Mouse (Mus musculus): ENCODE results near the gene Wasf2. TPM values are rescaled to one million over a fixed set of nuclear protein-coding genes. Genes with fewer than 3 reads are reported as not detected.

Wasf2 gene
- polyA plus RNA-seq, 1 experiment from 2014 or later = 22.2 TPM

DNA sequence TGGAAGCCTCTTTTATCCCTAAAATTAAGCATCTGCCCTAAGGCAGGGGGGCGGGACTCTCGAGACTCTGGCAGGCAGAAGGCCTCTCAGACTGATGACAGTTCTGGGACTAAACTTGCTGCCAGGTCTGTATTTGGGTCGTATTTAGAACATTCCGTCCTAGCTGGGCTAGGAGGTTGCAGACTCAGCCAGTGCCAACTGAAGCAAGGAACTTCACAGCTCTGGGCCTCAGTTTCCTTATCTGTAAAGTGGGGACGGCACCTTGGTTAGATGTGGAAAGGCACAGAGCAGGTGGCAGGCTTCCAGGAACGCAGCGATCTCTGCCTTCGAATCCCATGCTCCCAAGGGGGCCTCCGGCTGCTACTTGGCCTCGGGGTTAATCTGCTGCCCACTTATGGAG is 95.8 kb downstream of the Wasf2 start:
- Histone ChIP-seq H3K36me3 (no peaks in the 10 kb centered on the region), H3K4me2 (no peak overlapping the region), H3K27ac (replicated peaks) (no peak overlapping the region), H3K9me3 (replicated peaks) (no peaks in the 10 kb centered on the region), H3K4me3 (replicated peaks) (no peak overlapping the region), H3K4me1 (peaks cover 5% of the 10 kb centered on the region; the same call in 1 of the 2 replicates), H3K27me3 (replicated peaks) (peaks cover 11% of the 10 kb centered on the region), H3K9ac (replicated peaks) (no peak overlapping the region)
- WGBS = 69% methylated on average over 10 of the region's 10 CpGs
- ATAC-seq (ENCODE audit: low FRiP score) = no peak

DNA sequence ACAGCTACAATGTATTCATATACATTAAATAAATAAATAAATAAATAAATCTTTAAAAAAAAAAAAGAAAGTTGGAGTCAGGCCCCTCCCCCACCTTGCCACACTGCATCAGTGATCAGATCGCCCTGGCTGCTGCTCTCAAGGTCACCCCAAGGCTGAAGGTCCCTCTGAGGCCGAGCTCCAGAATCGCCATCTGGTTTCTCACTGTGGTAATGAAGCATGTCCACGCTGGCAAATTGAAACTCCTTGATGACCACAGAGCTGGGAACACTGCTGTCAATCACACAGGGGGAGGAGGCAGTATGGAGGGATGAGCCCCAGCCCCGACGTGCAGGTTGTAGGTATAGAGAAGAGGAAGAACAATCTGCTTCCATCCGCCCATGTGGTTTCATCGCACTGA is 97.3 kb downstream of the Wasf2 start:
- no peaks in the 10 kb centered on the region for H3K9me3 ChIP-seq (replicated peaks)
- H3K4me1 ChIP-seq = peaks cover 5% of the 10 kb centered on the region; the same call in 1 of the 2 replicates
- H3K4me3 ChIP-seq (replicated peaks) = no peak overlapping the region

DNA sequence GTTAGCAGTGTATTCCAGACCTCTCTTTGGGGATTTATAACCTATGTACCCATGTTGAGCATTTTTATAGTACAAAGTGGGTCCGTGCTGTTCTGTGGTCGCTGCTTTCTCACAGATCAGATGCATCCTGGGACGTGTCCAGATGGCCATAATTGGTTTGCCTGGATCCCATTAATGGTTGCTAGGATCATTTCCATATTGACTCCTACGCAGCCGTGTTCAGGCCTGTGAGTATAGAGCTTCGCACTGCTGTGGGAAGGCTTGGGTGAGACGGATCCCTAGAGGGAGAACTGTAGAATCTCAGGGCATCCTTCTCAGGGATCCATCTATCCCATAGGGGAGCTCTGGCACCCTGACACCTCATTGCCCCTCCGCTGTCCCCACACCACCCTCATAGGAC is 99.3 kb downstream of the Wasf2 start:
- no peak overlapping the region for H3K4me2 ChIP-seq
- no peak overlapping the region for H3K27ac ChIP-seq (replicated peaks)
- no peaks in the 10 kb centered on the region for H3K4me1 ChIP-seq
- WGBS = 63% methylated on average over 8 of the region's 8 CpGs
- no peaks in the 10 kb centered on the region for H3K27me3 ChIP-seq (replicated peaks)
- no peak for ATAC-seq (ENCODE audit: low FRiP score)
- no peaks in the 10 kb centered on the region for H3K9me3 ChIP-seq (replicated peaks)
- H3K4me3 ChIP-seq (replicated peaks) = no peak overlapping the region
- no peak overlapping the region for H3K9ac ChIP-seq (replicated peaks)
- H3K36me3 ChIP-seq = no peaks in the 10 kb centered on the region

More for the DNA sequence above, 97.3 kb downstream of the Wasf2 start:
- Histone ChIP-seq H3K4me2 (no peak overlapping the region), H3K27ac (replicated peaks) (no peak overlapping the region), H3K27me3 (replicated peaks) (no peaks in the 10 kb centered on the region), H3K36me3 (no peaks in the 10 kb centered on the region), H3K9ac (replicated peaks) (no peak overlapping the region)
- no peak for ATAC-seq (ENCODE audit: low FRiP score)
- 48% methylated on average over 8 of the region's 8 CpGs for WGBS

DNA sequence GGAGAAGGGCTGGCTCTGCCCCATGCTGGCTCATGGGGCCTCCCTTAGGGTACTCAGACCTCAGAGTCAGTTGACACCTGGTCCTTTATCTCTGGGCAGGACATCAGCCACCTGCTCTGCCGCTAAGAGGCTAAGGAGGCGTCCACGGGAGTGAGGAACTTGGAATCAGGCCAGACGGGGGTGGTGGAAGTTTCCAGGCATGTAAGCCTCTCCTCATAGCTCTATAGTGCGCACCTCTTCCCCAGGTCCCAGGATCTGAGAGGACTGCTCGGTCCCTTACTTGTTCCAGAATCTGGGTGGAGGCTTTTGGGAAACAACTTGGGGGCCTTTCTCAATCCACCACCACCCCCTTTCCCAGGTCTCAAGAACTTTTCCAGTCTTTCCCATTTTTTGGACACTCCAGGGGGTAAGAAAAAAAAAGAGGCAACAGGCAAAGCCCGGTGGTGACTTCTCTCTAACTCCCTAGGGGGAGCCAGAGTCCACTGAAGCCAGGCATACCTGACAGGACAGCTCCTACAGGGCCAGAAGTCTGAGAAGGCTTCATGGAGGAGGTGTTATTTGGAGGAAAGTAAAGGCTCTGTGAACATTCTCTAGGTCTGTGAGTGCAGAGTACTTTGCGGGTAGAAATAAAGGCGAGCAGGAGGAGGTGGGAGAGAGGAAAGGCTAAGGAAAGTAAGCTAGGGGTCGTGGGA is 103.1 kb downstream of the Wasf2 start:
- WGBS = 42% methylated on average over 10 of the region's 10 CpGs
- Histone ChIP-seq H3K36me3 (no peaks in the 10 kb centered on the region), H3K4me1 (no peaks in the 10 kb centered on the region), H3K9me3 (replicated peaks) (no peaks in the 10 kb centered on the region), H3K4me2 (no peak overlapping the region), H3K27me3 (replicated peaks) (no peaks in the 10 kb centered on the region), H3K27ac (replicated peaks) (no peak overlapping the region), H3K9ac (replicated peaks) (no peak overlapping the region), H3K4me3 (replicated peaks) (no peak overlapping the region)
- no peak for ATAC-seq (ENCODE audit: low FRiP score)

DNA sequence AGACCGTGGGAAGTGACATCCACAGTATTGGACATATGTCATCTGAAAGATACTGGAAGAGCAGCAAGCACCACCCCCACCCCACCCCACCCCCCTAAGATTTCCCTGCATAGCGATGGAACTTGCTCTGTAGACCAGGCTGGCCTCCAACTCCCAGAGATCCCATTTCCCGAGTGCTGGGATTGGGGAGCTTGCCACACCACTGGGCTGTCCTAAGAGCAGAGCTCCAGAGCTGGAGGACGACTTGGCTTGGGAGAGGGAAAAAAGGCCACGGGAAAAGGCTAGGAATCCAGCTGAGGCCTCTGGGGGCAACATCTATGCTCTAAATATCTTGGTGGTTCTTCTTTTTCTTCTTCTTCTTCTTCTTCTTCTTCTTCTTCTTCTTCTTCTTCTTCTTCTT is 104.5 kb downstream of the Wasf2 start:
- no peak overlapping the region for H3K9ac ChIP-seq (replicated peaks)
- H3K27me3 ChIP-seq (replicated peaks) = peaks cover 8% of the 10 kb centered on the region
- H3K4me2 ChIP-seq = no peak overlapping the region
- no peak overlapping the region for H3K27ac ChIP-seq (replicated peaks)
- no peaks in the 10 kb centered on the region for H3K36me3 ChIP-seq
- no peak overlapping the region for H3K4me3 ChIP-seq (replicated peaks)
- no peaks in the 10 kb centered on the region for H3K9me3 ChIP-seq (replicated peaks)
- 64% methylated on average over 5 of the region's 5 CpGs for WGBS
- no peaks in the 10 kb centered on the region for H3K4me1 ChIP-seq
- ATAC-seq (ENCODE audit: low FRiP score) = no peak

DNA sequence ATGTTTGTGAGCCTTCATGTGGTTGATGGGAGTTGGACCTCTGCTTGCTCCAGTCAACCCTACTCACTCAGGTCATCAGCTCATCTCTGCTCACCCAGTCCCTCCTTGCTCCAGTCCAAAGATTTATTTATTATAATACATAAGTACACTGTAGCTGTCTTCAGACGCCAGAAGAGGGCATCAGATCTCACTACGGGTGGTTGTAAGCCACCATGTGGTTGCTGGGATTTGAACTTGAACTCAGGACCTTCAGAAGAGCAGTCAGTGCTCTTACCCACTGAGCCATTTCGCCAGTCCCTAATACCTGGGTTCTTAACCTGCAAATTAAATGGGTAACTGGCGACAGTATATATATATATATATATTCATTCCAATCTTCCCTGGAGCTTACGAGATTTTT is 105.1 kb downstream of the Wasf2 start:
- WGBS = 87% methylated on average over 5 of the region's 5 CpGs
- Histone ChIP-seq H3K9me3 (replicated peaks) (no peaks in the 10 kb centered on the region), H3K27me3 (replicated peaks) (peaks cover 13% of the 10 kb centered on the region), H3K9ac (replicated peaks) (no peak overlapping the region), H3K4me3 (replicated peaks) (no peak overlapping the region), H3K27ac (replicated peaks) (no peak overlapping the region), H3K4me1 (0 out of 2 replicates have a peak, but pooled peaks cover under 1% of the 10 kb centered on the region), H3K36me3 (no peaks in the 10 kb centered on the region), H3K4me2 (no peak overlapping the region)
- no peak for ATAC-seq (ENCODE audit: low FRiP score)

DNA sequence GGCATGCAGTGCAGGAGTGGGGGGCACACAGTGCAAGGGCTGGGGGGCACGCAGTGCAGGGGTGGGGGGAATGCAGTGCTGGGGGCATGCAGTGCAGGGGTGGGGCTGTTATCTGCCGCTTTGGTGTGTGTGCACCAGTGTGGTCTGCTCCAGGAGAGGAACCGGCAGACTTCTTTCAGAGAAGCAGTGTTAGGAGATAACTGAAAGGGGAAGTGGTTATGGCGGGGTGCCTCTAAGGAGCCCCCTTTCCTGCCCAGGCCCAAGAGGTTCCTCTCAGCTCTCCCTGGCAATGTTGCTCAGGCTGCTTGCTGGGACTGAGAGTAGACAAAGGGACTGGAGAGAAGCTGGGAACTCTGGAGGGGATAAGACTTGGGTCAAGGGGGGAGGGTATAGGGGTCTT is 107.6 kb downstream of the Wasf2 start:
- no peak for ATAC-seq (ENCODE audit: low FRiP score)

DNA sequence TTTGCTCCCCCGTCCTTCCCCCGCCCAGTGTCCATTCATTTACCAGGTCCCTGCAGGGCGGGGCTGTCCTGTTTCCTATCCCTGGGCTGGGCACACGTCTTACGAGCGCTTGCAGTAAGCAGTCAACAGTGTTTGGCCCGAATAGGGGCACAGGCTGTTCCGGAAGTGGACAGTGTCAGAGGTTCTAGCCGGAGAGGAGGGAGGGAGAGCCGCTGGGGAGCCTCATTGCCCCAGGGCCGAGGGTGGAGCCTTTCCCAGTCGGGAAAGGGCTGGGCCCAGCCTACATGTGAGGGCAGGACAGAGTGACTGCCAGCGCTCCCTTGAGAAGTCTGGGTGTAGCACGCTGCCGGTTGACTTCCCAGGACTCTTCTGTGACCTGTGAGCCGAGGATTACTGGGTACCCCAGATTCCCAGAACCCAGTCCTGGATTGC is 110.2 kb downstream of the Wasf2 start, which contains the start of gene Map3k6:
Gene Map3k6, plus strand, starts transcription at position 329 of the 432 bp plus-strand sequence.
- Histone ChIP-seq H3K9ac (replicated peaks) (peak within 1 kb of the TSS; percentile 51), H3K4me2 (peak within 1 kb of the TSS; percentile 91), H3K27me3 (replicated peaks) (peaks cover 52% of the 10 kb centered on the region), H3K36me3 (no peaks in the 10 kb centered on the region), H3K4me1 (peaks cover 15% of the 10 kb centered on the region), H3K4me3 (replicated peaks) (peak within 1 kb of the TSS; percentile 56), H3K9me3 (replicated peaks) (no peaks in the 10 kb centered on the region), H3K27ac (replicated peaks) (peak within 1 kb of the TSS; percentile 60; the same call in 1 of the 2 replicates)
- no peak for ATAC-seq (ENCODE audit: low FRiP score)
- 7% methylated on average over 16 of the region's 16 CpGs for WGBS

More for the DNA sequence above, 107.6 kb downstream of the Wasf2 start:
- Histone ChIP-seq H3K27ac (replicated peaks) (no peak overlapping the region), H3K36me3 (no peaks in the 10 kb centered on the region), H3K4me1 (peaks cover 15% of the 10 kb centered on the region), H3K9me3 (replicated peaks) (no peaks in the 10 kb centered on the region), H3K27me3 (replicated peaks) (peaks cover 36% of the 10 kb centered on the region), H3K4me3 (replicated peaks) (no peak overlapping the region), H3K9ac (replicated peaks) (no peak overlapping the region), H3K4me2 (no peak overlapping the region)
- WGBS = 75% methylated on average over 4 of the region's 4 CpGs

DNA sequence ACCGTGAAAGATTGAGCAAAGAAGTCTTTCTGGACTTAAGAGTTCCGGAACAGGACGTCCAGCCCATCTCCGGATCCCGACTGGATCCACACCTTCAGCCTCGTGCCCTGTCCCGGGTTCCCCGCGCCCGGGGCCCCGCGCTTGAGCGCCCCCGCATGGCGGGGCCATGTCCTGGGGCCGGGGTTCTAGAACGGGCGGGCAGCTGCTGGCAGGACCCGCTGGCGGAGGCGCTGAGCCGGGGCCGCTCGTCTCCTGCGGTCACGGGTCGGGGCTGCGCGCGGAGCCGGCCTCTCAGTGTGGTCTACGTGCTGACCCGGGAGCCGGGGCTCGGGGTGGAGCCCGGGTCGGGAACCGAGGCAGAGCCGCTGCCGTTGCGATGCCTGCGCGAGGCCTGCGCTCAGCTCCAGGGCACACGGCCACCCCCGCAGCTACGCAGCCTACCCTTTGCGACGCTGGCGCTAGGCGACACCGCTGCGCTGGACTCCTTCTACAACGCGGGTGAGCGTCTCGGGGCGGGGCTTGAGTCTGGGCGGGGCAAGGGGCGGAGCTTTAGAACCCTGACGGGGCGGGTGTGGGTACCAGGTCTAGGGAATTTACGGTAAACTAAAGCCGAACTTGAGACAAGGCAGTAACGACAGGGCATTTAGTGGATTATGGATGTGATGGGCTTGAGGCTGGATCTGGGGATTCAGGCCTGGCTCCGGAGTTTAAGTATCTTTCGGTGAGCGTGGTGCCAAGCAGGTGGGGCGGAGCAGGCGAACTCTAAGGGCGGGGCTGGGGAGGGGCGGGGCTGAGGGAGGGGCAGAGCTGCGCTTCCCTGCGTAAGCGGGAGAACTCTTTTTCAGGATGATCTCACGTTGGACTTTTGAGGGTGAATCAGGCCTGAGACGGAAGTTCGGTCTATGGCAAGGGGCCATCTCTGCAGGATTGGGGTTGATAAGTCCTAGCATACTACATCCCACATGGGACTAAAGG is 110.9 kb downstream of the Wasf2 start:
- H3K36me3 ChIP-seq = no peaks in the 10 kb centered on the region
- peak overlapping the region; percentile 91 for H3K4me2 ChIP-seq
- H3K4me3 ChIP-seq (replicated peaks) = peak overlapping the region; percentile 56
- under 1% methylated on average over 67 of the region's 78 CpGs for WGBS
- peak overlapping the region; percentile 60; the same call in 1 of the 2 replicates for H3K27ac ChIP-seq (replicated peaks)
- H3K27me3 ChIP-seq (replicated peaks) = peaks cover 59% of the 10 kb centered on the region
- peaks cover 15% of the 10 kb centered on the region for H3K4me1 ChIP-seq
- H3K9ac ChIP-seq (replicated peaks) = peak overlapping the region; percentile 51
- no peaks in the 10 kb centered on the region for H3K9me3 ChIP-seq (replicated peaks)
- ATAC-seq (ENCODE audit: low FRiP score) = peak; percentile 91

DNA sequence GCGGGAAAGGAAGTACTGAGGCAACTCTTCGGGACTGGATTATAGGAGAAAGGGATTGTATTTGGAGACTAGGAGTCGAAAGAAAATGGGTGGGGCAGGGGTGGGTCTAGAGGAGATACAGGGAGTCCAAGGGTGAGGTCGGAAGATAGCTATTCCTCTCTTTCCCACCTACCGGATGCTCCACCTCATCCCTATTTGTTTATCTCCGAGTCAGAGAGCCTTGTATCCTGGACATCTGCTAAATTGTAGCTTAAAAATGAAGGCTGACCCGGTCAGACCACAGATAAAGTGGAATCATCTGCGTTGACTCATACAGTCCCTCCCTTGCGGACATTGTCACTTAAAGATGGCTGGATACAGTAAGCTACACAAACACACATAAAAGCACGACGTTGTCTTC is 111.6 kb downstream of the Wasf2 start:
- H3K4me1 ChIP-seq = peaks cover 15% of the 10 kb centered on the region
- H3K9ac ChIP-seq (replicated peaks) = no peak overlapping the region
- H3K27me3 ChIP-seq (replicated peaks) = peaks cover 66% of the 10 kb centered on the region
- WGBS = 34% methylated on average over 11 of the region's 11 CpGs
- no peaks in the 10 kb centered on the region for H3K36me3 ChIP-seq
- ATAC-seq (ENCODE audit: low FRiP score) = no peak
- H3K4me3 ChIP-seq (replicated peaks) = peak overlapping the region; percentile 56
- no peaks in the 10 kb centered on the region for H3K9me3 ChIP-seq (replicated peaks)
- peak overlapping the region; percentile 91 for H3K4me2 ChIP-seq
- no peak overlapping the region for H3K27ac ChIP-seq (replicated peaks)

DNA sequence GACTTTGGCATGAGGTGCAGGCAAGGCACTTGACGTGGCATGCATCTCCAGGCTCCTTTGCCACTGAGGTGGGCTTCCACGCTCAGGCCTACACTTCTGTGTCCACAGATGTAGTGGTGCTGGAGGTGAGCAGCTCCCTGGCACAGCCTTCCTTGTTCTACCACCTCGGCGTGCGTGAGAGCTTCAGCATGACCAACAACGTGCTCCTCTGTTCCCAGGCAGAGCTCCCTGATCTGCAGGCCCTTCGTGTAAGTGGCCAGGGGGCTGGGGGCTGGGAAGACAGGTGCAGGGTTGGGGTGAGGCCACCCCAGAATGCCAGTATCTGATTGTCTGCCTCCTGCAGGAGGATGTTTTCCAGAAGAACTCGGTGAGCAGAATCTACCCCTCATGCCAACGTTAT is 112.4 kb downstream of the Wasf2 start:
- Histone ChIP-seq H3K4me3 (replicated peaks) (no peak overlapping the region), H3K36me3 (no peaks in the 10 kb centered on the region), H3K4me2 (no peak overlapping the region), H3K9me3 (replicated peaks) (no peaks in the 10 kb centered on the region), H3K27ac (replicated peaks) (no peak overlapping the region), H3K27me3 (replicated peaks) (peaks cover 73% of the 10 kb centered on the region), H3K4me1 (peaks cover 15% of the 10 kb centered on the region), H3K9ac (replicated peaks) (no peak overlapping the region)
- 46% methylated on average over 9 of the region's 9 CpGs for WGBS
- ATAC-seq (ENCODE audit: low FRiP score) = no peak
